Mouse (Mus musculus) forebrain, postnatal 0 days (tissue): Measurements from ENCODE around the gene Megf11. TPM values are rescaled to one million over a fixed set of nuclear protein-coding genes. Genes with fewer than 3 reads are reported as not detected.
A peak's percentile ranks its signal among the peaks of the same experiment; 100 is the strongest.

Experiments used
- ATAC-seq: fragments of 200-750 bp; cut with Nextera tagmentation; 2 replicates; pipeline ENCODE4 v1.8.0; 2017; ENCODE audit warnings: mild to moderate bottlenecking, moderate library complexity
- DNase-seq: peaks from one replicate; pipeline ENCODE4 v3.0.0-alpha.2; 2015
- H3K27ac ChIP-seq: fragments of 300-500 bp; sonication (generic); 2 replicates; pipeline ENCODE4 v1.5.1; 2014; ENCODE audit warnings: low read depth, mild to moderate bottlenecking, antibody characterized with exemption, low read length, moderate library complexity, mixed read lengths
- H3K27me3 ChIP-seq: fragments of 300-500 bp; sonication (generic); 2 replicates; pipeline ENCODE4 v1.6.1; 2014; ENCODE audit warnings: mild to moderate bottlenecking, low read length, mixed read lengths; ENCODE audit not compliant: insufficient read depth
- H3K36me3 ChIP-seq: fragments of 300-500 bp; sonication (generic); 2 replicates; pipeline ENCODE4 v1.6.1; 2014; ENCODE audit warnings: mild to moderate bottlenecking, moderate library complexity; ENCODE audit not compliant: insufficient read depth
- H3K4me1 ChIP-seq: fragments of 300-500 bp; sonication (generic); 2 replicates; pipeline ENCODE4 v1.6.1; 2014; ENCODE audit warnings: antibody characterized with exemption; ENCODE audit not compliant: insufficient read depth
- H3K4me2 ChIP-seq: fragments of 300-500 bp; sonication (generic); 2 replicates; pipeline ENCODE4 v1.6.1; 2014; ENCODE audit warnings: low read depth, mild to moderate bottlenecking, moderate library complexity
- H3K4me3 ChIP-seq: fragments of 300-500 bp; sonication (generic); 2 replicates; pipeline ENCODE4 v1.5.1; 2014; ENCODE audit warnings: low read depth, low read length, mixed read lengths
- H3K9ac ChIP-seq: fragments of 300-500 bp; sonication (generic); 2 replicates; pipeline ENCODE4 v1.6.1; 2014; ENCODE audit warnings: mild to moderate bottlenecking
- H3K9me3 ChIP-seq: fragments of 300-500 bp; sonication (generic); 2 replicates; pipeline ENCODE4 v1.6.1; 2016; ENCODE audit warnings: low read length
- CTCF ChIP-seq: sonication (generic); IDR thresholded peaks from 2 replicates; pipeline ENCODE4 v1.5.1; 2016; ENCODE audit warnings: antibody characterized with exemption, control low read depth, low read depth
- WGBS: fragments of 180-500 bp; shearing (Covaris S2); extraction: QIAGEN DNeasy Blood & Tissue Kit; methylation state at CpG from one replicate; pipeline ENCODE4 v1.1.7; 2014; 5-methylcytosine and 5-hydroxymethylcytosine counted together
- polyA plus RNA-seq: library from polyadenylated mRNA; unstranded; fragments of >200 nt; fragmentation: Nextera tagmentation; extraction: Ambion mirVana; gene quantifications from 2 replicates; pipeline ENCODE4 v1.2.1, GENCODE M21; 2015
- total RNA-seq: library from RNA; depleted of rRNA; stranded (reverse); fragments of >200 nt; gene quantifications from 2 replicates; pipeline ENCODE4 v1.2.3, GENCODE M21; 2014

The Megf11 gene
- total and polyA plus RNA-seq, 2 experiments from 2014 or later, result 8.9 to 14.5 TPM

- no peaks in the 10 kb centered on the region for H3K4me1 ChIP-seq
- DNase-seq (no peak), ATAC-seq (no peak)
- H3K36me3 ChIP-seq, result no peaks in the 10 kb centered on the region
- H3K27me3 ChIP-seq, result no peaks in the 10 kb centered on the region
- 53% methylated on average over 2 of the region's 2 CpGs for WGBS
- no peak overlapping the region for H3K27ac ChIP-seq
- no peak overlapping the region for H3K4me2 ChIP-seq
- TF ChIP-seq CTCF, result no peak
- H3K4me3 ChIP-seq, result no peak overlapping the region
- H3K9me3 ChIP-seq, result no peaks in the 10 kb centered on the region
- H3K9ac ChIP-seq, result no peak overlapping the region
Observed at GRCm38 (mm10) chr9:64652138-64652537, 266.7 kb downstream of the Megf11 start.

DNA sequence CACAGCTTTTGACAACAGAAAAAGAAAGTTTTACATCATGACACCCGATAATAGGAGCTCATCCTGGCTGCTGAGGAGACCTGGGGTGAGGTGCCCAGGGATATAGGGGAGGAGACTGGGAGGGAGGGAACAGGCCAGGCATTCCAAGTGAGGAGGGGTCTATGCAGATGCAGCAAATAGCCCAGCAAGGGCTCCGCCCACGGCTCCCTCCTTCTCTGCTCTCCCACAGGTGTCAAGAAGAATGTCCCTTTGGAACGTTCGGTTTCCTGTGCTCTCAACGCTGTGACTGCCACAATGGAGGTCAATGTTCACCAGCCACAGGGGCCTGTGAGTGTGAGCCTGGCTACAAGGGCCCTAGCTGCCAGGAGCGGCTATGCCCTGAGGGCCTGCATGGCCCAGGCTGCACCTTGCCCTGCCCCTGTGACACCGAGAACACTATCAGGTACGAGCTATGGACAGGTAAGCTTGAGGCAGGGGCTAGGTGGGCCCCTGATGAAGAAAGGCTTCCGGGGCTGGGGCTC lies 267.5 kb downstream of the Megf11 start:
- H3K4me3 ChIP-seq, result no peak overlapping the region
- H3K4me1 ChIP-seq, result no peaks in the 10 kb centered on the region
- no peaks in the 10 kb centered on the region for H3K36me3 ChIP-seq
- ATAC-seq (no peak), DNase-seq (no peak)
- 80% methylated on average over 10 of the region's 10 CpGs for WGBS
- no peak overlapping the region for H3K27ac ChIP-seq
- H3K27me3 ChIP-seq, result no peaks in the 10 kb centered on the region
- H3K9me3 ChIP-seq, result no peaks in the 10 kb centered on the region
- TF ChIP-seq CTCF, result no peak
- H3K9ac ChIP-seq, result no peak overlapping the region
- no peak overlapping the region for H3K4me2 ChIP-seq

GRCm38 (mm10) chr9:64654723-64655122 lies 269.3 kb downstream of the Megf11 start:
- no peak overlapping the region for H3K9ac ChIP-seq
- no peak for TF ChIP-seq CTCF
- no peak for ATAC-seq
- H3K4me3 ChIP-seq, result no peak overlapping the region
- H3K4me1 ChIP-seq, result no peaks in the 10 kb centered on the region
- H3K27me3 ChIP-seq, result no peaks in the 10 kb centered on the region
- no peak overlapping the region for H3K27ac ChIP-seq
- no peak for DNase-seq
- H3K4me2 ChIP-seq, result no peak overlapping the region
- H3K36me3 ChIP-seq, result no peaks in the 10 kb centered on the region
- no peaks in the 10 kb centered on the region for H3K9me3 ChIP-seq
- 59% methylated on average over 10 of the region's 10 CpGs for WGBS

DNA sequence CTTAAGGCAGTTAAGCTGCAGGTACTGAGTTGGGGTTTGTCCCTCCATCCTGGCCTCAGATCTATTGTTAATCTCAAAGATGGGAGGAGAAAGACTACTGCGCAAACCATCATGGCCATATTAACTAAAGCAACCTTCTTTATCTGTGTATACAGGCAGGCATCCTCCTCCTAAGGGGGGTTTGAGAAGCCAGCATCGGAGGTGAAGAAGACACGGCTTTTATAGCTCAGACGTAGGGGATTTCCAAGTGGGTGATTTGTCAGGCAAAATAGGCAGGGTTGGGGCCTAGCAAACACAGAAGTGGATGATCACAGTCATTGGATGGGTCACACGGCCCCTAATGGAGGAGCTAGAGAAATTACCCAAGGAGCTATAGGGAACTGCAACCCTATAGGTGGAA lies 271.2 kb downstream of the Megf11 start:
- ATAC-seq (no peak), DNase-seq (no peak)
- H3K4me1 ChIP-seq, result no peaks in the 10 kb centered on the region
- H3K36me3 ChIP-seq, result no peaks in the 10 kb centered on the region
- H3K9ac ChIP-seq, result no peak overlapping the region
- no peaks in the 10 kb centered on the region for H3K9me3 ChIP-seq
- no peak overlapping the region for H3K4me3 ChIP-seq
- WGBS, result 89% methylated on average over 5 of the region's 5 CpGs
- no peak for TF ChIP-seq CTCF
- no peak overlapping the region for H3K27ac ChIP-seq
- no peak overlapping the region for H3K4me2 ChIP-seq
- no peaks in the 10 kb centered on the region for H3K27me3 ChIP-seq

DNA sequence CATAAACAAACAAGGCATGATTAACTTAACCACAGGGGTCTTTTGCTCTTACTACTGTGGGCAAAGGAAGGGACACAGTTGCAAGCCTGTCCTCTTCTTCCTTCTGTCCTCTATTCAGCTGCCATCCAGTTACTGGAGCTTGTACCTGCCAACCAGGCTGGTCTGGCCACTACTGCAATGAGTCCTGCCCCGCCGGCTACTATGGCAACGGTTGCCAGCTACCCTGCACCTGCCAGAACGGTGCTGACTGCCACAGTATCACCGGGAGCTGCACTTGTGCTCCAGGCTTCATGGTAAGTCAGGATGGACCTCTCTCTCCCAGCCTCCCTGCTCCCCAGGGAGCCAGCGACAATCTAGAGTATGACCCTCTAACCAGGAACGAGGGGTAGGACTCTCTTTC lies 274.8 kb downstream of the Megf11 start:
- Histone ChIP-seq H3K27ac (no peak overlapping the region), H3K36me3 (no peaks in the 10 kb centered on the region), H3K4me3 (no peak overlapping the region), H3K27me3 (no peaks in the 10 kb centered on the region), H3K4me1 (peaks cover 3% of the 10 kb centered on the region; the same call in 1 of the 2 replicates), H3K9ac (no peak overlapping the region), H3K4me2 (no peak overlapping the region), H3K9me3 (no peaks in the 10 kb centered on the region)
- WGBS, result 67% methylated on average over 7 of the region's 7 CpGs
- DNase-seq (no peak), ATAC-seq (no peak; the same call in 1 of the 2 replicates)
- TF ChIP-seq CTCF, result no peak

DNA sequence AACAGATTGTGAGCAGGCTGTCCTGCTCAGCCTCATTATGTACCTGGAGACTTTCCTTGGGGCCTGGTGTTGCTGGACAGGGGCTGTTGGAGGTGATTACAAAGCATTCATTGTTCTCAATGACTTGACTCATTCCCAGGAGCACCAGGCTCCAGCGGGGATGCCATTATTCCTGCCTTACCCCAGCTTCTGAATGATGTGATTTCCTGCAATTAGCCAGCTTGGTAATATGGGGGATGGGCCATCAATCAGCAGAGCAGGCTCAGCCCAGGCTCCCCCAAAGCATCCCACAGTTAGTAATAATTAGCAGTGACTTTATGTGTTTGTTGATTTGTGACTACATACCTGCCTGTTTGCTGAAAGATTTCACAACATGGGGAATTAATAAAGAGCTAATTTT lies 279.2 kb downstream of the Megf11 start:
- Histone ChIP-seq H3K27ac (0 out of 2 replicates have a peak overlapping the region, but pooled peaks have one; percentile 9), H3K36me3 (no peaks in the 10 kb centered on the region), H3K4me3 (no peak overlapping the region), H3K27me3 (no peaks in the 10 kb centered on the region), H3K4me2 (no peak overlapping the region), H3K9ac (no peak overlapping the region), H3K9me3 (no peaks in the 10 kb centered on the region), H3K4me1 (peaks cover 3% of the 10 kb centered on the region; the same call in 1 of the 2 replicates)
- ATAC-seq (peak; percentile 63; the same call in 1 of the 2 replicates), DNase-seq (peak; percentile 33)
- TF ChIP-seq CTCF, result no peak
- 8% methylated on average over 1 of the region's 1 CpGs for WGBS

- peaks cover 3% of the 10 kb centered on the region; the same call in 1 of the 2 replicates for H3K4me1 ChIP-seq
- no peak overlapping the region for H3K27ac ChIP-seq
- DNase-seq, result no peak
- no peaks in the 10 kb centered on the region for H3K36me3 ChIP-seq
- H3K9me3 ChIP-seq, result no peaks in the 10 kb centered on the region
- no peak overlapping the region for H3K9ac ChIP-seq
- H3K4me2 ChIP-seq, result no peak overlapping the region
- no peak for ATAC-seq
- no peak overlapping the region for H3K4me3 ChIP-seq
- no peak for TF ChIP-seq CTCF
- WGBS, result 44% methylated on average over 4 of the region's 4 CpGs
- H3K27me3 ChIP-seq, result no peaks in the 10 kb centered on the region
Observed at GRCm38 (mm10) chr9:64666549-64666948, 281.1 kb downstream of the Megf11 start.
